28 mouse cellular contexts compared by ENCODE assay signal in genomic region chr1:30951795-30952194, GRCm38 (mm10). TPM values are rescaled to one million over a fixed set of nuclear protein-coding genes. Genes with fewer than 3 reads are reported as not detected.
"Had no signal": no experiment of that assay in that cellular context is flagged by ENCODE, and none has a peak within 500 bp of the region (broad histone marks: within the 10 kb centered on the region; RNA-seq: fewer than 3 reads in every experiment).

No protein-coding gene starts in this region.

- ATAC-seq: midbrain, embryonic 16.5 days had no signal

- DNase-seq: liver, embryonic 13.5 days; lung, adult 18-20 months; lung, embryonic 14.5 days; lung, postnatal 14 days; lung, postnatal 4 days; midbrain, embryonic 14.5 days; retina, postnatal 1 day; right cerebral cortex, adult 18-20 months; right cerebral cortex, postnatal 25 days; right cerebral cortex, postnatal 4 days; spleen, adult 18-20 months; thymus, adult 2 months; thymus, postnatal 25 days; thymus, postnatal 4 days had no signal

- H3K36me3 ChIP-seq: liver, embryonic 13.5 days; liver, embryonic 15.5 days; midbrain, embryonic 12.5 days; neural tube, embryonic 13.5 days; neural tube, embryonic 15.5 days had no signal

- H3K27ac ChIP-seq: liver, embryonic 13.5 days; midbrain, embryonic 12.5 days; neural tube, embryonic 13.5 days; neural tube, embryonic 15.5 days had no signal

- H3K27me3 ChIP-seq: liver, embryonic 13.5 days; liver, embryonic 15.5 days; midbrain, embryonic 12.5 days; neural tube, embryonic 13.5 days; neural tube, embryonic 15.5 days had no signal

- H3K9me3 ChIP-seq: liver, embryonic 13.5 days; liver, embryonic 15.5 days; midbrain, embryonic 12.5 days; neural tube, embryonic 13.5 days; neural tube, embryonic 15.5 days had no signal

- H3K4me3 ChIP-seq: liver, embryonic 13.5 days; liver, embryonic 15.5 days; midbrain, embryonic 12.5 days; myocyte; neural tube, embryonic 13.5 days; neural tube, embryonic 15.5 days had no signal

- H3K4me2 ChIP-seq: liver, embryonic 13.5 days; liver, embryonic 15.5 days; midbrain, embryonic 12.5 days; neural tube, embryonic 13.5 days; neural tube, embryonic 15.5 days had no signal

- H3K9ac ChIP-seq: liver, embryonic 13.5 days; liver, embryonic 15.5 days; lung, embryonic 14.5 days; midbrain, embryonic 12.5 days; neural tube, embryonic 13.5 days; neural tube, embryonic 15.5 days had no signal

RNA-seq across cellular contexts. Expression of gene AC153137.1, which starts 26.0 kb away (rescaled TPM):
- total RNA-seq: megakaryocyte, adult 5-6 weeks; megakaryocyte-erythroid progenitor cell, adult 5-6 weeks had no signal
- polyA plus RNA-seq: liver, embryonic 13.5 days; liver, embryonic 15.5 days; lung, embryonic 14.5 days; lung, embryonic 16.5 days; midbrain, embryonic 12.5 days; midbrain, embryonic 14.5 days; midbrain, embryonic 16.5 days; myocyte; neural tube, embryonic 11.5 days; neural tube, embryonic 13.5 days; neural tube, embryonic 15.5 days; small intestine, adult 2 months; stomach, embryonic 14.5 days; stomach, embryonic 16.5 days; thymus, adult 2 months; urinary bladder, adult 2 months had no signal
